Mouse (Mus musculus): ENCODE results near the gene Gm4969.

GRCm38 (mm10) chr7:19100290-19100689, 17.9 kb downstream of the Gm4969 start:
- TF ChIP-seq CTCF (IDR thresholded peaks at IDR 0.05; ENCODE audit: control insufficient read depth, insufficient read depth, insufficient replicate concordance, low read depth, low read length) (no peak), POLR2A (IDR thresholded peaks at IDR 0.05; ENCODE audit: control insufficient read depth, low read depth, low read length) (no peak)
